Mouse (Mus musculus): Measurements from ENCODE around the gene Ppbp. TPM values are rescaled to one million over a fixed set of nuclear protein-coding genes. Genes with fewer than 3 reads are reported as not detected.

Gene Ppbp
- polyA plus RNA-seq (2011; ENCODE audit: insufficient read depth, insufficient read length, low read depth, missing spikeins), result not detected in 2 replicates

DNA sequence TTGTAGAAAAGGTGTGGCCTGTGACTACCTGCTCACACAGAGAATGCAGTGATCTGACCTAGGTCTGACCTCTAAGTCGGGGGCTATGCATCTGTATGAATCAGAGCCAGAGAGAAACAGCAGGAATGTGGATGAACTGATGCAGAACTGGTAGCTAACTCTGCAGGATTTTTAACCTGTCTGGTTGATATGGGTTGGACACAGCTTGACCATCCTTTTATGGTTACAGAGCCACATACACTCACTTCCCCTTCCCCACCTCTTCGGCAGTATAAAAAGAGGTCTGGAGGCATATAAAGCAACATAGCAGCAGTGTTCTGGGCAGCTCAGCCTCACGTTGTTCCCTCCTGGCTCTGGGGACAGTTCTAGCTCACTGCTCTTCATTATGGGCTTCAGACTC is at the start of gene Ppbp:
TSS of gene Ppbp (plus strand) at position 301 of the 400 bp plus-strand sequence.
- Histone ChIP-seq H3K27ac (ENCODE audit: insufficient read depth, low read length) (no peak within 1 kb of the TSS), H3K9ac (ENCODE audit: low read depth, poor library complexity, severe bottlenecking) (no peak within 1 kb of the TSS), H3K9me3 (replicated peaks; ENCODE audit: control insufficient read depth, insufficient read depth, low read length, poor library complexity, severe bottlenecking) (no peaks in the 10 kb centered on the region), H3K36me3 (ENCODE audit: control insufficient read depth, insufficient read depth, low read length, poor library complexity, severe bottlenecking) (no peaks in the 10 kb centered on the region), H3K27me3 (ENCODE audit: control insufficient read depth, insufficient read depth, low read length, poor library complexity, severe bottlenecking) (no peaks in the 10 kb centered on the region; the same call in 1 of the 2 replicates), H3K4me1 (ENCODE audit: control insufficient read depth, insufficient read depth, low read length) (no peaks in the 10 kb centered on the region), H3K4me3 (ENCODE audit: low read depth, low read length) (no peak within 1 kb of the TSS)
- no peak for TF ChIP-seq EP300 (IDR thresholded peaks at IDR 0.05; ENCODE audit: insufficient read depth, low read depth, low read length)
- TF ChIP-seq POLR2A (IDR thresholded peaks at IDR 0.05; ENCODE audit: insufficient read depth, low read length), result no peak
- no peak for TF ChIP-seq CTCF (IDR thresholded peaks at IDR 0.05; ENCODE audit: low read depth, low read length)

DNA sequence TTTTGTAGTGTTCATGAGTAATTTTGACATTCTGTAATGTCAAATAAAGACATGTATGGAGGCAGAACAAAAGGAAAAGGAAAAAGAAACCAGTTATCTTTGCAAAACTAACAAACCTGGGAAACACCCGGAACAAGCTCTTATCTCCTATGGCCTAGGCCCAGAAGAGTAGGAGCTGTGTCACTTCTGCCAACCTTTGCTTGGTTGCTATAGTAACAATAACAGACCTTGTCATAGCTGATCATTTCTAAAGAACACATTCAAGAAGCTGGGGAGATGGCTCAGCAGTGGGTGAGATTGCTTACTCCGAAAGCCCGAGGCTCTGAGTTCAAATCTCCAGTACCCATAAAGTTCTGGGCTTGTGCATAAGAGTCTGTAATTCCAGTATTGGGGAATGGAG is 45.7 kb upstream of the Ppbp start:
- Histone ChIP-seq H3K9ac (ENCODE audit: low read depth, poor library complexity, severe bottlenecking) (no peak overlapping the region), H3K36me3 (ENCODE audit: control insufficient read depth, insufficient read depth, low read length, poor library complexity, severe bottlenecking) (no peaks in the 10 kb centered on the region), H3K27ac (ENCODE audit: insufficient read depth, low read length) (no peak overlapping the region), H3K4me3 (ENCODE audit: low read depth, low read length) (no peak overlapping the region), H3K4me1 (ENCODE audit: control insufficient read depth, insufficient read depth, low read length) (no peaks in the 10 kb centered on the region), H3K9me3 (replicated peaks; ENCODE audit: control insufficient read depth, insufficient read depth, low read length, poor library complexity, severe bottlenecking) (no peaks in the 10 kb centered on the region), H3K27me3 (ENCODE audit: control insufficient read depth, insufficient read depth, low read length, poor library complexity, severe bottlenecking) (no peaks in the 10 kb centered on the region)
- TF ChIP-seq POLR2A (IDR thresholded peaks at IDR 0.05; ENCODE audit: insufficient read depth, low read length) (no peak), CTCF (IDR thresholded peaks at IDR 0.05; ENCODE audit: low read depth, low read length) (no peak), EP300 (IDR thresholded peaks at IDR 0.05; ENCODE audit: insufficient read depth, low read depth, low read length) (no peak)

DNA sequence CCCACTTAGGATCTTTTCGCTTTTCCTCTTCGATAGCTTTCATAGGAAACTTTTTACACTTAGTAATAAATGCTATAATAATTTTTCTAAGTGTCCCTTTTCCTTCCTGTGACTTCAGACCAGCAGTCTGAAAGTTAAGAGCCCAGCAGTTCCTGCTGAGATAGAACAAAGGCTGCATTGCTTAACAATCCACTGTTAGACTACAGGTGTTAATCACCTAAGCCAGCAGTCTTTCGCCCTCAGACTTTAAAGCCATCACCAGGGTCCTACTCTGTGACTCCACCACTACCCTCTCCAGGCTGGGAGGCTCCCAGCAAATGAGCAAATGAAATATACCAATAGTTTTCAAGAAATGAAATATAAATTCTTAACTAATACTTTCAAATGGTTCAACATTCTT is 40.1 kb upstream of the Ppbp start:
- H3K27me3 ChIP-seq (ENCODE audit: control insufficient read depth, insufficient read depth, low read length, poor library complexity, severe bottlenecking), result no peaks in the 10 kb centered on the region
- H3K9me3 ChIP-seq (replicated peaks; ENCODE audit: control insufficient read depth, insufficient read depth, low read length, poor library complexity, severe bottlenecking), result no peaks in the 10 kb centered on the region
- no peak overlapping the region for H3K4me3 ChIP-seq (ENCODE audit: low read depth, low read length)
- no peak overlapping the region for H3K9ac ChIP-seq (ENCODE audit: low read depth, poor library complexity, severe bottlenecking)
- H3K27ac ChIP-seq (ENCODE audit: insufficient read depth, low read length), result no peak overlapping the region
- H3K36me3 ChIP-seq (ENCODE audit: control insufficient read depth, insufficient read depth, low read length, poor library complexity, severe bottlenecking), result no peaks in the 10 kb centered on the region
- H3K4me1 ChIP-seq (ENCODE audit: control insufficient read depth, insufficient read depth, low read length), result no peaks in the 10 kb centered on the region
- TF ChIP-seq EP300 (IDR thresholded peaks at IDR 0.05; ENCODE audit: insufficient read depth, low read depth, low read length) (no peak), CTCF (IDR thresholded peaks at IDR 0.05; ENCODE audit: low read depth, low read length) (no peak), POLR2A (IDR thresholded peaks at IDR 0.05; ENCODE audit: insufficient read depth, low read length) (no peak)

- H3K36me3 ChIP-seq (ENCODE audit: control insufficient read depth, insufficient read depth, low read length, poor library complexity, severe bottlenecking), result no peaks in the 10 kb centered on the region
- H3K4me3 ChIP-seq (ENCODE audit: low read depth, low read length), result no peak overlapping the region
- no peaks in the 10 kb centered on the region for H3K4me1 ChIP-seq (ENCODE audit: control insufficient read depth, insufficient read depth, low read length)
- H3K27me3 ChIP-seq (ENCODE audit: control insufficient read depth, insufficient read depth, low read length, poor library complexity, severe bottlenecking), result no peaks in the 10 kb centered on the region
- no peaks in the 10 kb centered on the region for H3K9me3 ChIP-seq (replicated peaks; ENCODE audit: control insufficient read depth, insufficient read depth, low read length, poor library complexity, severe bottlenecking)
- TF ChIP-seq CTCF (IDR thresholded peaks at IDR 0.05; ENCODE audit: low read depth, low read length) (no peak), POLR2A (IDR thresholded peaks at IDR 0.05; ENCODE audit: insufficient read depth, low read length) (no peak), EP300 (IDR thresholded peaks at IDR 0.05; ENCODE audit: insufficient read depth, low read depth, low read length) (no peak)
- H3K9ac ChIP-seq (ENCODE audit: low read depth, poor library complexity, severe bottlenecking), result no peak overlapping the region
- H3K27ac ChIP-seq (ENCODE audit: insufficient read depth, low read length), result no peak overlapping the region
Observed at GRCm38 (mm10) chr5:90731480-90731879, 36.8 kb upstream of the Ppbp start.

DNA sequence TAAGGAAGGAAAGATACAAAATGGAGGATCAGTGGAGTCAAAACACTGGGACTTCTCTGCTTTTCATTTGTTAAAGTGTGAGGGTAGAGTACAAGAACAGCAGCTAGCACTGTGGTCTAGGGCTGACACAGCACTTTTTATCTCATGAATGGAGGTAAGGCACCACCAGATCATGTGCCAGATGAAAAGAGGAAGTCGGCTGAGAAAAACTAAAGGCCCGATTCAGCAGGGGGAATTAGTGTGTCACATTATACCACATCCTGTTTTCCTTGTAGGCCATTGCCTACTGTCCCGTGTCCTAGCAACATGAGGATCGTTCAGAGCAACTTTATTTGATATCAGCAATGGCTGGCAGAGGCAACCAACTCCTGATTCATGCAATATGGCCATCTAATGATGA is 26.3 kb upstream of the Ppbp start:
- H3K36me3 ChIP-seq (ENCODE audit: control insufficient read depth, insufficient read depth, low read length, poor library complexity, severe bottlenecking), result no peaks in the 10 kb centered on the region
- H3K27me3 ChIP-seq (ENCODE audit: control insufficient read depth, insufficient read depth, low read length, poor library complexity, severe bottlenecking), result no peaks in the 10 kb centered on the region
- TF ChIP-seq CTCF (IDR thresholded peaks at IDR 0.05; ENCODE audit: low read depth, low read length) (no peak), POLR2A (IDR thresholded peaks at IDR 0.05; ENCODE audit: insufficient read depth, low read length) (no peak), EP300 (IDR thresholded peaks at IDR 0.05; ENCODE audit: insufficient read depth, low read depth, low read length) (no peak)
- H3K4me1 ChIP-seq (ENCODE audit: control insufficient read depth, insufficient read depth, low read length), result no peaks in the 10 kb centered on the region
- H3K27ac ChIP-seq (ENCODE audit: insufficient read depth, low read length), result no peak overlapping the region
- no peaks in the 10 kb centered on the region for H3K9me3 ChIP-seq (replicated peaks; ENCODE audit: control insufficient read depth, insufficient read depth, low read length, poor library complexity, severe bottlenecking)
- H3K9ac ChIP-seq (ENCODE audit: low read depth, poor library complexity, severe bottlenecking), result no peak overlapping the region
- H3K4me3 ChIP-seq (ENCODE audit: low read depth, low read length), result no peak overlapping the region

DNA sequence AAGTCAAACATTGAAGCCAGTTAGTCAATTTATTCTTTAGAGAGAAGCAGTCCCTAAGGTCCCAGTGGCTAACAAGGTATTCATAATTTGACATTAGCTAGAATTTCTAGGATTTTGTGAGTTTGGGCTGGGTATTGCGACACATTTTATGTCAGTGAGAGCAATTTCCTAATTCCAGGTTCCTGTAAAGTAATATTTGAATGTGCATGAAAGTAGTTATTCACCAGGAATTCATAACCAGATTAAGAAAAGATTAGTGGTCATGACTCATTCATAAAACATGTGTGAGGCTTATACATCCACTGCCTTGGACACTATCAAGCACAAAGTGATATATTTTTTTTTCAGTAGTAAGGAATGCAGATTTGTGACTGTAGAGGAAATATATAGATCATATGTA is 14.4 kb upstream of the Ppbp start:
- Histone ChIP-seq H3K9ac (ENCODE audit: low read depth, poor library complexity, severe bottlenecking) (no peak overlapping the region), H3K9me3 (replicated peaks; ENCODE audit: control insufficient read depth, insufficient read depth, low read length, poor library complexity, severe bottlenecking) (no peaks in the 10 kb centered on the region), H3K4me3 (ENCODE audit: low read depth, low read length) (no peak overlapping the region), H3K27me3 (ENCODE audit: control insufficient read depth, insufficient read depth, low read length, poor library complexity, severe bottlenecking) (no peaks in the 10 kb centered on the region), H3K4me1 (ENCODE audit: control insufficient read depth, insufficient read depth, low read length) (no peaks in the 10 kb centered on the region), H3K27ac (ENCODE audit: insufficient read depth, low read length) (no peak overlapping the region), H3K36me3 (ENCODE audit: control insufficient read depth, insufficient read depth, low read length, poor library complexity, severe bottlenecking) (no peaks in the 10 kb centered on the region)
- no peak for TF ChIP-seq CTCF (IDR thresholded peaks at IDR 0.05; ENCODE audit: low read depth, low read length)
- no peak for TF ChIP-seq EP300 (IDR thresholded peaks at IDR 0.05; ENCODE audit: insufficient read depth, low read depth, low read length)
- TF ChIP-seq POLR2A (IDR thresholded peaks at IDR 0.05; ENCODE audit: insufficient read depth, low read length), result no peak
